Mouse (Mus musculus) neural tube, embryonic 11.5 days (tissue): ENCODE results near the gene Mrvi1. TPM values are rescaled to one million over a fixed set of nuclear protein-coding genes. Genes with fewer than 3 reads are reported as not detected.

ENCODE experiments used
- ATAC-seq: fragments of 200-750 bp; cut with Nextera tagmentation; 2 replicates; pipeline ENCODE4 v1.8.0; 2017; ENCODE audit warnings: moderate number of reproducible peaks, mild to moderate bottlenecking, moderate TSS enrichment, moderate library complexity; ENCODE audit not compliant: insufficient read depth, low FRiP score, low TSS enrichment
- DNase-seq: peaks from one replicate; pipeline ENCODE4 v3.0.0-alpha.2; 2015; ENCODE audit warnings: low spot score
- H3K27ac ChIP-seq: fragments of 300-500 bp; sonication (generic); 2 replicates; pipeline ENCODE4 v1.5.1; 2014; ENCODE audit warnings: low read depth, mild to moderate bottlenecking, low read length
- H3K27me3 ChIP-seq: fragments of 300-500 bp; sonication (generic); 2 replicates; pipeline ENCODE4 v1.6.1; 2014; ENCODE audit warnings: mild to moderate bottlenecking, low read length, mixed read lengths; ENCODE audit not compliant: control insufficient read depth, insufficient read depth
- H3K36me3 ChIP-seq: fragments of 300-500 bp; sonication (generic); 2 replicates; pipeline ENCODE4 v1.6.1; 2014; ENCODE audit warnings: mild to moderate bottlenecking, low read length, moderate library complexity, mixed read lengths; ENCODE audit not compliant: control insufficient read depth, insufficient read depth
- H3K4me1 ChIP-seq: fragments of 300-500 bp; sonication (generic); 2 replicates; pipeline ENCODE4 v1.6.1; 2014; ENCODE audit warnings: low read length, mixed read lengths; ENCODE audit not compliant: control insufficient read depth, insufficient read depth
- H3K4me2 ChIP-seq: fragments of 300-500 bp; sonication (generic); 2 replicates; pipeline ENCODE4 v1.6.1; 2014; ENCODE audit warnings: low read depth, mild to moderate bottlenecking, moderate library complexity
- H3K4me3 ChIP-seq: fragments of 300-500 bp; sonication (generic); 2 replicates; pipeline ENCODE4 v1.5.1; 2014; ENCODE audit warnings: low read depth, low read length
- H3K9ac ChIP-seq: fragments of 300-500 bp; sonication (generic); 2 replicates; pipeline ENCODE4 v1.6.1; 2014; ENCODE audit warnings: mild to moderate bottlenecking, low read length
- H3K9me3 ChIP-seq: fragments of 300-500 bp; sonication (generic); 2 replicates; pipeline ENCODE4 v1.6.1; 2016; ENCODE audit warnings: low read length; ENCODE audit not compliant: control insufficient read depth
- WGBS: fragments of 180-500 bp; shearing (Covaris S2); extraction: QIAGEN DNeasy Blood & Tissue Kit; methylation state at CpG from one replicate; pipeline ENCODE4 v1.1.7; 2014; 5-methylcytosine and 5-hydroxymethylcytosine counted together
- polyA plus RNA-seq: library from polyadenylated mRNA; unstranded; fragments of >200 nt; fragmentation: Nextera tagmentation; extraction: Ambion mirVana; gene quantifications from 2 replicates; pipeline ENCODE4 v1.2.1, GENCODE M21; 2014

Mrvi1 gene
- polyA plus RNA-seq = 1.9 and 2.8 TPM in 2 replicates

DNA sequence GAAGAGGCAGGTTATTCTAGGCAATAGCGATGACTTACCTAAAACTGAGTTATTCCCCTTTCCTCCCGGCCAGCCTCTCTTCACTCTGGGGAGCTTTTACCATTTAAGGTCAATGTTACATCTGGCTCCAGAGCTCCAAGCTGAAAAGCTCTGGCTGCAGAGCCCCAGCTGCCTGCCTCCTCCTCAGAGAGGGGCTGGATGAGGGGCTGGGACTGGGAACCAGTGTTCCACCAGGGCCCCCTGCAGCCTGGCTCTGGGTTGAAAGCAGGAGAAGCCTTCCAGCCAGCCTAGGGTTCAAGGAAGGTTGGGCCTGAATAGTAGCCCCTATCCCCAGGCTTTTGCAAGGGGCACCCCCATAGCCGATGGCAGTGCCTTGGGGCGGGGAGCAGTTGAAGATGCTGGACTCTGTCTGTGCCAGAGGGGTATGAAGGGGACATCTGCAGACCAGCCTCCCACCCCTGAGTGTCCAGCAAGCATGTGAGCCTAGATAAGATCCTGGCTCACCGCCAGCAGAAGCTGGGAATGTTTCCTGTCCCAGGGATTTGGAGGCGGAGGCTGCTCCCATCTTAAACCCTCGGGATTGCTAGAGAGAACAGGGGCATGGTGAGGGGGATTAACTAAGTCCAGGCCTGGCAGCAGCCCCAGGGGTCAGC is at the start of gene Mrvi1:
TSS of gene Mrvi1 (minus strand) at position 409 of the 653 bp plus-strand sequence.
- WGBS = 63% methylated on average over 7 of the region's 7 CpGs
- Histone ChIP-seq H3K27ac (0 out of 2 replicates have a peak within 1 kb of the TSS, but pooled peaks have one; percentile 27), H3K4me2 (no peak within 1 kb of the TSS)

DNA sequence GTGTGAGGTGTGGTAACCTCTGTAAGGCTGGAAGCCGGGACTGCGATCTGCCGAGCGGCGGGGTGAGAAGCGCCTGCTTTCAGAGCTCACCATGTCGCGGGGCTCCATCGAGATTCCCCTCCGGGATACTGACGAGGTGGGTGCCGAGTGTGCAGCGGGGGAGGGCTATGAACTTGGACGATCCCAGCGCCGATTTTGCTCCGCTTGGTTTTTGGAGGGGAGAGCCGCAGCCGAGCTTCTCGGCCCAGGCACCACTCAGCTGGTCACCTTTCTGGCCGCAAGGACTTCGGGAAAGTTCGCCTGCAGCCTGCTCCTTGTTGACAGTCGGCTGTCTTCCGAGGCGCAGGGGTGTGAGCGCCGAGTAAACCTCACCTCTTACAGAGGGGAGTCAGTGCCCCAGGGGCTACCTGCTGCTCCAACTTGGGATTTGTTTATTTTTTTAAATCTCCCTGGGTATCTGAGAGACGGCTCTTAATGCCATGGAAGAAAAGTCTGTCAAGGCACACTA is 46.8 kb upstream of the Mrvi1 start:
- H3K4me2 ChIP-seq = peak overlapping the region; percentile 81
- H3K27me3 ChIP-seq = no peaks in the 10 kb centered on the region
- H3K9ac ChIP-seq = peak overlapping the region; percentile 75
- peak overlapping the region; percentile 69 for H3K27ac ChIP-seq
- no peaks in the 10 kb centered on the region for H3K36me3 ChIP-seq
- H3K4me1 ChIP-seq = peaks cover 7% of the 10 kb centered on the region; the same call in 1 of the 2 replicates
- no peaks in the 10 kb centered on the region for H3K9me3 ChIP-seq
- under 1% methylated on average over 29 of the region's 29 CpGs for WGBS
- DNase-seq (no peak), ATAC-seq (peak; percentile 2; the same call in 1 of the 2 replicates)
- H3K4me3 ChIP-seq = peak overlapping the region; percentile 94

More for the DNA sequence above, at the start of gene Mrvi1:
- no peaks in the 10 kb centered on the region; the same call in 1 of the 2 replicates for H3K4me1 ChIP-seq
- H3K4me3 ChIP-seq = no peak within 1 kb of the TSS
- no peaks in the 10 kb centered on the region for H3K36me3 ChIP-seq
- ATAC-seq (no peak), DNase-seq (peak; percentile 37)
- no peaks in the 10 kb centered on the region for H3K9me3 ChIP-seq
- no peak within 1 kb of the TSS; the same call in 1 of the 2 replicates for H3K9ac ChIP-seq
- H3K27me3 ChIP-seq = no peaks in the 10 kb centered on the region

DNA sequence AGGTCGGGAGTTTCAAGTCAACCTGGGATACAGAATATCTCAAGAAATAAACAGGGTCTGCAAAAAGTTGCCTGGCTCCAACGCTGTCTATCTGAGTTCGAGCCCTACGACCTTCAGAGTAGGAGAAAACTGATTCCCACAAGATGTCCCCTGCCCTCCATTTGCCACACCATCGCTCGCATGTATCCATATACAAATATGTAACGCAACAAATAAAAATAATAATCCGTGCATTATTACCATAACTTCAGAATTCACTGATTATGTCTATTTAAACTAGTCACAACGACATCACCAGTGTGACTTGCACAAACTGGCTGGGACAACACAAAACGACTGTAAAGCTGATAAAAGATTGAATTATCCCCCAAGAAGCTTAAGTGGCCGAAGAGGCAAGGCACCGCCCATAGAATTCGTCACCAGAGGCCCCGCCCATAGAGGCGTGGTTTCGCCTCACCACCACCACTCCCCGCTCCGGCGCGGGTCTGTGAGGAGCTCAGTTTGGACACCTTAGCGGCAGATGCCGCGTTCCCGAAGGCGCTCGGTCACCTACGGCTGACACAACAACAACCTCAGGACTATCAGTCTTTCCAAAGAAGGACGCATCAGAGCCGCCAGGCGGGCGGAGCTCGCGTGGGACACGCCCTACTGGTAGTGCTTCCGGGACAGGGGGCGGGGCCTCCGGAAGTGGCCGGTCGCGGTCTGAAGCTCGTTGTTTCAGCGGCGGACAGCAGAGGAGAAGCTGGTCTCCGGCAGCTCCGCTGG is 46.2 kb upstream of the Mrvi1 start, which contains the start of gene Ctr9:
TSS of gene Ctr9 (plus strand) at position 671 of the 765 bp plus-strand sequence.
- H3K4me3 ChIP-seq = peak within 1 kb of the TSS; percentile 94
- no peaks in the 10 kb centered on the region for H3K36me3 ChIP-seq
- WGBS = 7% methylated on average over 45 of the region's 45 CpGs
- ATAC-seq (peak; percentile 95), DNase-seq (peak; percentile 93)
- H3K9me3 ChIP-seq = no peaks in the 10 kb centered on the region
- peaks cover 7% of the 10 kb centered on the region; the same call in 1 of the 2 replicates for H3K4me1 ChIP-seq
- H3K27ac ChIP-seq = peak within 1 kb of the TSS; percentile 69
- H3K27me3 ChIP-seq = no peaks in the 10 kb centered on the region
- peak within 1 kb of the TSS; percentile 75 for H3K9ac ChIP-seq
- H3K4me2 ChIP-seq = peak within 1 kb of the TSS; percentile 81

DNA sequence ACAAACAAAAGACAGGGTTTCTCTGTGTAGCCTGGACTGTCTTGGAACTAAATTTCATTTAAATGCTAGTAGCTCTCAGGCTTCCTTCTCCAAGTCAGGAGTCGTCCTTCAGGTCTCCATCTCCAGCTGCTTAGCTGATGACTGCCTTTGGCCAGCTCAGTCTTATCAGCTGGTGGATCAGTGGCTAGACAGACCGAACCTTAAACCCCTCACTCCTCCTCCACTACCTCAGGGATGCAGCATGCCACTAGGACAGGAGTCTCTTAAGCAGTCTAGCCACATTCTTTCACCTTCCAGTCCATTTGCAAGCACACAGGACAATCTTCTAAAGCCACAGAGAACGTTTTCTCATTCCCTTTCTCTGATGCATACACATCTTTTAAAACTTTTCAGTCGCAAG is 42.7 kb upstream of the Mrvi1 start:
- Histone ChIP-seq H3K27ac (no peak overlapping the region), H3K4me2 (no peak overlapping the region), H3K9me3 (no peaks in the 10 kb centered on the region), H3K4me3 (no peak overlapping the region), H3K36me3 (no peaks in the 10 kb centered on the region), H3K4me1 (peaks cover 7% of the 10 kb centered on the region; the same call in 1 of the 2 replicates), H3K27me3 (no peaks in the 10 kb centered on the region), H3K9ac (no peak overlapping the region)
- 82% methylated on average over 4 of the region's 4 CpGs for WGBS
- DNase-seq = no peak
- ATAC-seq = no peak

DNA sequence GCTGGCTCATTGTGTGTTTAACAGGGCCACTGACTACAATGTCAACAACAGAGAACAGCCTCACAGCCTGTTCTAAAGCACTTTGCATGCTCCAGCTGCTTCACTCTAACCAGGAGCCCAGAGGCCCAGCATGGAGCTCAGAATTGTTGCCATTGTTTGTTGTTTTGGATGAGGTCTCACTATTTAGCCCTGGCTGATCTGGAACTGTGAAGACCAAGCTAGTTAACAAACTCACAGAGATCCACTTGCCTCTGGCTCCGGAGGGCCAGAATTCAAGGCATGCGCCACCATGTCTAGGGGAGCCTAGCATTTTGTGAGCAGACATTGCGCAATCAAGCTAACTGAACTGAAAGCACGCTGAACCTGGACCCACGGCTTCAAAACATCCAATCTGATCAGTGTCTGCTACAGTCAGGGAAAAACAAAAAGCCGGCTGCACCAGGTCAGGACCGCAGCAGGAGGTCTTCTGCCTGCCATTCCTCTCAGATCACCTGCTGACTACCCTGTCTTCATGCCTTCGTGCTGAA is 41.9 kb upstream of the Mrvi1 start:
- H3K9ac ChIP-seq = no peak overlapping the region; the same call in 1 of the 2 replicates
- 24% methylated on average over 8 of the region's 8 CpGs for WGBS
- no peaks in the 10 kb centered on the region for H3K36me3 ChIP-seq
- no peak overlapping the region for H3K4me2 ChIP-seq
- DNase-seq = peak; percentile 41
- no peaks in the 10 kb centered on the region for H3K27me3 ChIP-seq
- no peaks in the 10 kb centered on the region for H3K9me3 ChIP-seq
- 0 out of 2 replicates have a peak, but pooled peaks cover 4% of the 10 kb centered on the region for H3K4me1 ChIP-seq
- H3K27ac ChIP-seq = no peak overlapping the region
- no peak for ATAC-seq
- no peak overlapping the region for H3K4me3 ChIP-seq

DNA sequence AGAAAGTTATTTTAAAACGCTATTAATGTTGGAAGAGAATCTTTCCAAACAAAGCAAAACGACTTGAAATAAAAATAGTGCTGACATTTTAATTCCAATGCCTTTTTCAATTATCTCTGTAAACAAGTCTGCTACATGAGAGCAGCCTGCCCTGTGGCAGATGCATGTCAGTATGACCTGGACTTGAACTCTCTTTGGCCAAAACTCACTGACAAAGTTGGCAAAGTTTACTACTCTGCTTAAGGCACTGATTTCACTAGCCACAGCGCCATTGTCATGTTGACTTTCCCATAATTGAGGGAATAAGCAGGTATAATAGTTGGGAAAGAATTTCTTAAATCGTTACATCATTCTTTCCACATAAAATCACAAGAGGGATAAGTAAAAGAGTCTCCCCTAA is 38.6 kb upstream of the Mrvi1 start:
- no peaks in the 10 kb centered on the region for H3K9me3 ChIP-seq
- 0 out of 2 replicates have a peak, but pooled peaks cover 4% of the 10 kb centered on the region for H3K4me1 ChIP-seq
- no peak overlapping the region for H3K27ac ChIP-seq
- H3K9ac ChIP-seq = no peak overlapping the region
- H3K36me3 ChIP-seq = no peaks in the 10 kb centered on the region
- DNase-seq (no peak), ATAC-seq (no peak)
- no peak overlapping the region for H3K4me2 ChIP-seq
- no peak overlapping the region for H3K4me3 ChIP-seq
- 80% methylated on average over 4 of the region's 4 CpGs for WGBS
- H3K27me3 ChIP-seq = no peaks in the 10 kb centered on the region

DNA sequence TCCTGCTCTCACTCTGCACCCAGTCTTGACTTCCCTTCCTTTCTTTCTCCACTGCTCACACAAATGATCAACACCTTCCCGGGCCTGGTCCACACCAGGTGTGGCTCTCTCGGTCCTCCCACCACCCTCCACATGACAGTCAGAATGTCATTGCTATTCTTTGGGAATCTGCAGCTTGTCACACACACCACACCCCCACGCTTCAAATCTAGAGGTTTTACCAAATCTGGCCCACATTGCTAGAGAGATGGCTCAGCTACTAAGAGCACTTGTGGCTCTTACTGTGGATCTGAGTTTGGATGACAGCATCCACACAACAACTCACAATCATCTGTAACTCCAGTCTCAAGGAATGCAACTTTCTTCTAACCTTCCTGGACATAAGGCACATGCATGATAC is 34.7 kb upstream of the Mrvi1 start:
- DNase-seq (no peak), ATAC-seq (no peak)
- H3K9me3 ChIP-seq = no peaks in the 10 kb centered on the region
- H3K4me1 ChIP-seq = no peaks in the 10 kb centered on the region
- WGBS = 84% methylated on average over 3 of the region's 3 CpGs
- H3K4me2 ChIP-seq = no peak overlapping the region
- no peak overlapping the region for H3K27ac ChIP-seq
- H3K9ac ChIP-seq = no peak overlapping the region
- H3K4me3 ChIP-seq = no peak overlapping the region
- no peaks in the 10 kb centered on the region for H3K36me3 ChIP-seq
- no peaks in the 10 kb centered on the region for H3K27me3 ChIP-seq

DNA sequence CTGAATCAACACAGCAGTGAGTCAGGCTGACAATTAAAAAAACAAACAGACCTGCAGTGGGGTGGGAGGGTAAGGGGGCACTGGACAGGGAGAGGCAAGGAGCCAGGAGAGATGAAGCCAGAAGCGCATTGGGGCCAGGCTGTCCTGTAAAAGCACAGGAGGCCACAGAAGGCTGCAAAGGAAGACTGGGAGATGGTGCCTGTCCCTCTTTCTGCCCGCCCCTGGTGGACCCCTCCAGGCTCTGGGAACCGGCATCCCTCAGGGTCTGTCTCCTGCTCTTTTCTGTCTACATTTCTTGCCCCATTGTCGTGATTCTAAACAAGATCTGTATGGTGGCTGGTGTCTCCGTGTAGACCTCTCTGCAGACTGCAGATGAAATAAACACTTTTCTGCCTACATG is 33.5 kb upstream of the Mrvi1 start:
- Histone ChIP-seq H3K36me3 (no peaks in the 10 kb centered on the region), H3K27me3 (no peaks in the 10 kb centered on the region), H3K4me1 (no peaks in the 10 kb centered on the region), H3K4me2 (no peak overlapping the region), H3K9ac (no peak overlapping the region), H3K27ac (no peak overlapping the region), H3K9me3 (no peaks in the 10 kb centered on the region), H3K4me3 (no peak overlapping the region)
- no peak for ATAC-seq
- DNase-seq = no peak
- WGBS = 71% methylated on average over 5 of the region's 5 CpGs
